Mouse (Mus musculus): ENCODE data around the gene Enoph1.

The Enoph1 gene

GRCm38 (mm10) chr5:100040281-100040784 is 548 bp downstream of the Enoph1 start:
- no peak for DNase-seq (ENCODE audit: low read depth)

- no peak for DNase-seq (ENCODE audit: low read depth)
Observed at GRCm38 (mm10) chr5:100041272-100041671, 1.5 kb downstream of the Enoph1 start.

GRCm38 (mm10) chr5:100042467-100042866 is 2.7 kb downstream of the Enoph1 start:
- DNase-seq (ENCODE audit: low read depth) = no peak

- no peak for DNase-seq (ENCODE audit: low read depth)
Observed at GRCm38 (mm10) chr5:100043361-100043760, 3.6 kb downstream of the Enoph1 start.

GRCm38 (mm10) chr5:100044030-100044429 is 4.2 kb downstream of the Enoph1 start:
- DNase-seq (ENCODE audit: low read depth) = no peak

- DNase-seq (ENCODE audit: low read depth) = no peak
Observed at GRCm38 (mm10) chr5:100044621-100045020, 4.8 kb downstream of the Enoph1 start.

GRCm38 (mm10) chr5:100046096-100046495 is 6.3 kb downstream of the Enoph1 start:
- no peak for DNase-seq (ENCODE audit: low read depth)

- no peak for DNase-seq (ENCODE audit: low read depth)
Observed at GRCm38 (mm10) chr5:100047143-100047640, 7.4 kb downstream of the Enoph1 start.

GRCm38 (mm10) chr5:100047871-100048270 is 8.1 kb downstream of the Enoph1 start:
- no peak for DNase-seq (ENCODE audit: low read depth)

- no peak for DNase-seq (ENCODE audit: low read depth)
Observed at GRCm38 (mm10) chr5:100049904-100050303, 10.1 kb downstream of the Enoph1 start.

GRCm38 (mm10) chr5:100052728-100053127 is 12.9 kb downstream of the Enoph1 start:
- DNase-seq (ENCODE audit: low read depth) = no peak

- DNase-seq (ENCODE audit: low read depth) = no peak
Observed at GRCm38 (mm10) chr5:100054807-100055547, 15.2 kb downstream of the Enoph1 start.

- DNase-seq (ENCODE audit: low read depth) = no peak
Observed at GRCm38 (mm10) chr5:100055866-100056369, 16.1 kb downstream of the Enoph1 start.

- no peak for DNase-seq (ENCODE audit: low read depth)
Observed at GRCm38 (mm10) chr5:100057461-100058209, 17.9 kb downstream of the Enoph1 start.

GRCm38 (mm10) chr5:100058729-100059128 is 18.9 kb downstream of the Enoph1 start:
- DNase-seq (ENCODE audit: low read depth) = no peak

GRCm38 (mm10) chr5:100059326-100059725 is 19.5 kb downstream of the Enoph1 start:
- DNase-seq (ENCODE audit: low read depth) = no peak

GRCm38 (mm10) chr5:100060876-100061275 is 21.1 kb downstream of the Enoph1 start:
- no peak for DNase-seq (ENCODE audit: low read depth)

GRCm38 (mm10) chr5:100067579-100067978 is 27.8 kb downstream of the Enoph1 start:
- DNase-seq (ENCODE audit: low read depth) = no peak

GRCm38 (mm10) chr5:100069526-100069925 is 29.7 kb downstream of the Enoph1 start:
- no peak for DNase-seq (ENCODE audit: low read depth)

- peak; percentile 69 for DNase-seq (ENCODE audit: low read depth)
Observed at GRCm38 (mm10) chr5:100070255-100070654, 30.5 kb downstream of the Enoph1 start.

- no peak for DNase-seq (ENCODE audit: low read depth)
Observed at GRCm38 (mm10) chr5:100071541-100071940, 31.8 kb downstream of the Enoph1 start.

GRCm38 (mm10) chr5:100072557-100072956 is 32.8 kb downstream of the Enoph1 start:
- no peak for DNase-seq (ENCODE audit: low read depth)

GRCm38 (mm10) chr5:100074571-100074970 is 34.8 kb downstream of the Enoph1 start:
- DNase-seq (ENCODE audit: low read depth) = no peak
